Mouse (Mus musculus) kidney, embryonic 15.5 days (tissue): ENCODE results near the gene Slc44a4. TPM values are rescaled to one million over a fixed set of nuclear protein-coding genes. Genes with fewer than 3 reads are reported as not detected.
"Not testable (repeated sequence)": the region's sequence is repeated elsewhere in the genome, so short reads cannot be mapped to it uniquely, and the experiment has no call there.

ENCODE experiments used
- ATAC-seq: fragments of 200-750 bp; cut with Nextera tagmentation; replicated peaks from 2 replicates; pipeline ENCODE4 v1.8.0; 2017; ENCODE audit warnings: moderate TSS enrichment; ENCODE audit not compliant: low FRiP score
- H3K27ac ChIP-seq: fragments of 300-500 bp; sonication (generic); 2 replicates; pipeline ENCODE4 v1.5.1; 2015; ENCODE audit warnings: mild to moderate bottlenecking, inconsistent platforms
- H3K27me3 ChIP-seq: fragments of 300-500 bp; sonication (generic); 2 replicates; pipeline ENCODE4 v1.6.1; 2015; ENCODE audit warnings: inconsistent platforms
- H3K36me3 ChIP-seq: fragments of 300-500 bp; sonication (generic); 2 replicates; pipeline ENCODE4 v1.6.1; 2015; ENCODE audit warnings: inconsistent platforms
- H3K4me1 ChIP-seq: fragments of 300-500 bp; sonication (generic); 2 replicates; pipeline ENCODE4 v1.6.1; 2015; ENCODE audit warnings: inconsistent platforms
- H3K4me2 ChIP-seq: fragments of 300-500 bp; sonication (generic); 2 replicates; pipeline ENCODE4 v1.6.1; 2015; ENCODE audit warnings: moderate library complexity, mild to moderate bottlenecking, inconsistent platforms
- H3K4me3 ChIP-seq: fragments of 300-500 bp; sonication (generic); replicated peaks from 2 replicates; pipeline ENCODE4 v1.5.1; 2015; ENCODE audit warnings: mild to moderate bottlenecking, inconsistent platforms
- H3K9ac ChIP-seq: fragments of 300-500 bp; sonication (generic); 2 replicates; pipeline ENCODE4 v1.6.1; 2015; ENCODE audit warnings: mild to moderate bottlenecking, inconsistent platforms
- H3K9me3 ChIP-seq: fragments of 300-500 bp; sonication (generic); replicated peaks from 2 replicates; pipeline ENCODE4 v1.6.1; 2016; ENCODE audit warnings: inconsistent platforms
- WGBS: fragments of 180-500 bp; shearing (Covaris S2); methylation state at CpG from one replicate; pipeline ENCODE4 v1.1.7; 2015; ENCODE audit warnings: mixed read lengths; 5-methylcytosine and 5-hydroxymethylcytosine counted together
- polyA plus RNA-seq: library from polyadenylated mRNA; unstranded; fragments of >200 nt; fragmentation: Nextera tagmentation; extraction: Ambion mirVana; gene quantifications from 2 replicates; pipeline ENCODE4 v1.2.1, GENCODE M21; 2015

Gene Slc44a4
- polyA plus RNA-seq, 1 experiment from 2014 or later: 12.4 TPM

GRCm38 (mm10) chr17:34957966-34958365 lies 43.7 kb downstream of the Slc44a4 start:
- H3K4me2 ChIP-seq, H3K9me3 ChIP-seq, H3K27me3 ChIP-seq, ATAC-seq, H3K36me3 ChIP-seq, H3K4me3 ChIP-seq, H3K9ac ChIP-seq, H3K27ac ChIP-seq: not testable (repeated sequence)
- 29% methylated on average over 28 of the region's 40 CpGs for WGBS
- H3K4me1 ChIP-seq: peaks cover 23% of the 10 kb centered on the region

GRCm38 (mm10) chr17:34958734-34959129 lies 44.5 kb downstream of the Slc44a4 start:
- H3K27me3 ChIP-seq, H3K9me3 ChIP-seq, H3K27ac ChIP-seq, H3K36me3 ChIP-seq: not testable (repeated sequence)
- Histone ChIP-seq H3K9ac (0 out of 2 replicates have a peak overlapping the region, but pooled peaks have one; percentile 26), H3K4me3 (peak overlapping the region; percentile 55), H3K4me1 (peaks cover 20% of the 10 kb centered on the region), H3K4me2 (peak overlapping the region; percentile 78)
- peak; percentile 17 for ATAC-seq
- WGBS: under 1% methylated on average over 27 of the region's 47 CpGs

GRCm38 (mm10) chr17:34959130-34959778 lies 45.0 kb downstream of the Slc44a4 start, which contains the start of gene Hspa1b:
TSS of gene Hspa1b (minus strand) at chr17:34959238.
- not testable (repeated sequence) for H3K36me3 ChIP-seq, H3K9me3 ChIP-seq, H3K27me3 ChIP-seq
- Histone ChIP-seq H3K4me2 (peak within 1 kb of the TSS; percentile 78), H3K9ac (peak within 1 kb of the TSS; percentile 61), H3K4me1 (peaks cover 21% of the 10 kb centered on the region), H3K4me3 (peak within 1 kb of the TSS; percentile 55), H3K27ac (peak within 1 kb of the TSS; percentile 99)
- peak; percentile 93 for ATAC-seq
- 0% methylated on average over 30 of the region's 32 CpGs for WGBS

GRCm38 (mm10) chr17:34959881-34960515 lies 45.7 kb downstream of the Slc44a4 start:
- H3K9ac ChIP-seq: peak overlapping the region; percentile 61
- H3K36me3 ChIP-seq: no peaks in the 10 kb centered on the region
- H3K4me1 ChIP-seq: peaks cover 28% of the 10 kb centered on the region
- H3K27ac ChIP-seq: peak overlapping the region; percentile 99
- peak overlapping the region; percentile 55 for H3K4me3 ChIP-seq
- peak overlapping the region; percentile 78 for H3K4me2 ChIP-seq
- peak; percentile 53 for ATAC-seq
- H3K27me3 ChIP-seq: peaks cover 5% of the 10 kb centered on the region; the same call in 1 of the 2 replicates
- no peaks in the 10 kb centered on the region for H3K9me3 ChIP-seq
- 8% methylated on average over 12 of the region's 12 CpGs for WGBS

GRCm38 (mm10) chr17:34960702-34961493 lies 46.6 kb downstream of the Slc44a4 start:
- Histone ChIP-seq H3K27ac (peak overlapping the region; percentile 99), H3K36me3 (no peaks in the 10 kb centered on the region), H3K4me2 (no peak overlapping the region), H3K27me3 (no peaks in the 10 kb centered on the region; the same call in 1 of the 2 replicates), H3K4me1 (peaks cover 34% of the 10 kb centered on the region), H3K9me3 (no peaks in the 10 kb centered on the region), H3K4me3 (no peak overlapping the region), H3K9ac (no peak overlapping the region)
- ATAC-seq: no peak

GRCm38 (mm10) chr17:34962125-34962524 lies 47.9 kb downstream of the Slc44a4 start:
- H3K27me3 ChIP-seq: no peaks in the 10 kb centered on the region

GRCm38 (mm10) chr17:34962841-34963240 lies 48.6 kb downstream of the Slc44a4 start:
- no peaks in the 10 kb centered on the region for H3K9me3 ChIP-seq
- WGBS: 62% methylated on average over 1 of the region's 1 CpGs
- ATAC-seq: no peak
- H3K4me3 ChIP-seq: no peak overlapping the region
- no peak overlapping the region for H3K4me2 ChIP-seq
- H3K36me3 ChIP-seq: no peaks in the 10 kb centered on the region
- H3K4me1 ChIP-seq: peaks cover 34% of the 10 kb centered on the region
- no peak overlapping the region for H3K27ac ChIP-seq
- no peak overlapping the region for H3K9ac ChIP-seq
- peaks cover 6% of the 10 kb centered on the region; the same call in 1 of the 2 replicates for H3K27me3 ChIP-seq

More at GRCm38 (mm10) chr17:34962125-34962524, 47.9 kb downstream of the Slc44a4 start:
- Histone ChIP-seq H3K9ac (no peak overlapping the region), H3K4me2 (no peak overlapping the region), H3K4me3 (no peak overlapping the region), H3K27ac (peak overlapping the region; percentile 99), H3K9me3 (no peaks in the 10 kb centered on the region), H3K36me3 (no peaks in the 10 kb centered on the region), H3K4me1 (peaks cover 34% of the 10 kb centered on the region)
- ATAC-seq: no peak
- 18% methylated on average over 3 of the region's 3 CpGs for WGBS

- H3K9me3 ChIP-seq: no peaks in the 10 kb centered on the region
- H3K4me2 ChIP-seq: no peak overlapping the region
- H3K4me3 ChIP-seq: no peak overlapping the region
- WGBS: 43% methylated on average over 1 of the region's 1 CpGs
- no peaks in the 10 kb centered on the region for H3K36me3 ChIP-seq
- peaks cover 24% of the 10 kb centered on the region for H3K27me3 ChIP-seq
- H3K27ac ChIP-seq: peak overlapping the region; percentile 64; the same call in 1 of the 2 replicates
- no peak for ATAC-seq
- H3K9ac ChIP-seq: no peak overlapping the region
- peaks cover 32% of the 10 kb centered on the region for H3K4me1 ChIP-seq
Observed at GRCm38 (mm10) chr17:34964640-34965049, 50.4 kb downstream of the Slc44a4 start.

GRCm38 (mm10) chr17:34965627-34966026 lies 51.4 kb downstream of the Slc44a4 start:
- H3K27ac ChIP-seq: 0 out of 2 replicates have a peak overlapping the region, but pooled peaks have one; percentile 64

GRCm38 (mm10) chr17:34969822-34970221 lies 55.6 kb downstream of the Slc44a4 start, which contains the start of gene Gm20481:
TSS of gene Gm20481 (plus strand) at chr17:34969912.
- not testable (repeated sequence) for H3K36me3 ChIP-seq, H3K27ac ChIP-seq, H3K9me3 ChIP-seq, ATAC-seq, H3K4me3 ChIP-seq, H3K4me2 ChIP-seq, H3K9ac ChIP-seq
- WGBS: 66% methylated on average over 8 of the region's 11 CpGs
- Histone ChIP-seq H3K4me1 (peaks cover 14% of the 10 kb centered on the region), H3K27me3 (peaks cover 27% of the 10 kb centered on the region)

More at GRCm38 (mm10) chr17:34965627-34966026, 51.4 kb downstream of the Slc44a4 start:
- H3K9ac ChIP-seq: no peak overlapping the region
- no peaks in the 10 kb centered on the region for H3K9me3 ChIP-seq
- 69% methylated on average over 5 of the region's 5 CpGs for WGBS
- no peak overlapping the region for H3K4me2 ChIP-seq
- ATAC-seq: no peak
- H3K4me1 ChIP-seq: peaks cover 22% of the 10 kb centered on the region
- H3K36me3 ChIP-seq: no peaks in the 10 kb centered on the region
- H3K27me3 ChIP-seq: peaks cover 27% of the 10 kb centered on the region
- no peak overlapping the region for H3K4me3 ChIP-seq

- not testable (repeated sequence) for H3K4me2 ChIP-seq, H3K27ac ChIP-seq, H3K9me3 ChIP-seq, H3K4me3 ChIP-seq, ATAC-seq, H3K4me1 ChIP-seq, H3K36me3 ChIP-seq, H3K9ac ChIP-seq
- H3K27me3 ChIP-seq: peaks cover 27% of the 10 kb centered on the region
- 37% methylated on average over 20 of the region's 37 CpGs for WGBS
Observed at GRCm38 (mm10) chr17:34970850-34971249, 56.6 kb downstream of the Slc44a4 start.

GRCm38 (mm10) chr17:34971694-34972068 lies 57.4 kb downstream of the Slc44a4 start:
- Histone ChIP-seq H3K4me3 (peak overlapping the region; percentile 43), H3K27me3 (peaks cover 27% of the 10 kb centered on the region), H3K4me2 (peak overlapping the region; percentile 75)
- not testable (repeated sequence) for H3K27ac ChIP-seq, H3K9ac ChIP-seq, H3K36me3 ChIP-seq, H3K4me1 ChIP-seq, H3K9me3 ChIP-seq
- peak; percentile 57 for ATAC-seq
- 0% methylated on average over 28 of the region's 43 CpGs for WGBS
